Mouse (Mus musculus): ENCODE data around the gene Pccb.

- no peak for TF ChIP-seq POLR2A (IDR thresholded peaks at IDR 0.05; ENCODE audit: borderline replicate concordance, extremely low read depth, low read depth, low read length)
- TF ChIP-seq CTCF (IDR thresholded peaks at IDR 0.05; ENCODE audit: insufficient read depth, low read length), result no peak
Observed at GRCm38 (mm10) chr9:101053279-101053678, 18.6 kb upstream of the Pccb start.
